Mouse (Mus musculus) liver, postnatal 0 days (tissue): ENCODE results near the gene Uap1l1. TPM values are rescaled to one million over a fixed set of nuclear protein-coding genes. Genes with fewer than 3 reads are reported as not detected.
"Not testable (repeated sequence)": the region's sequence is repeated elsewhere in the genome, so short reads cannot be mapped to it uniquely, and the experiment has no call there.

Experiments
- ATAC-seq: fragments of 200-750 bp; cut with Nextera tagmentation; 2 replicates; pipeline ENCODE4 v1.8.0; 2017; ENCODE audit warnings: mild to moderate bottlenecking, moderate library complexity
- DNase-seq: peaks from one replicate; pipeline ENCODE4 v3.0.0-alpha.2; 2016
- H3K27ac ChIP-seq: fragments of 300-500 bp; sonication (generic); 2 replicates; pipeline ENCODE4 v1.5.1; 2014; ENCODE audit warnings: antibody characterized with exemption, moderate library complexity, mild to moderate bottlenecking, low read depth
- H3K27me3 ChIP-seq: fragments of 300-500 bp; sonication (generic); 2 replicates; pipeline ENCODE4 v1.6.1; 2014; ENCODE audit warnings: low read length, control low read depth, mixed read lengths; ENCODE audit not compliant: insufficient read depth
- H3K36me3 ChIP-seq: fragments of 300-500 bp; sonication (generic); replicated peaks from 2 replicates; pipeline ENCODE4 v1.6.1; 2014; ENCODE audit warnings: mild to moderate bottlenecking, control low read depth, low read length, moderate library complexity, mixed read lengths; ENCODE audit not compliant: insufficient read depth
- H3K4me1 ChIP-seq: fragments of 300-500 bp; sonication (generic); 2 replicates; pipeline ENCODE4 v1.6.1; 2014; ENCODE audit warnings: antibody characterized with exemption, mild to moderate bottlenecking, control low read depth; ENCODE audit not compliant: insufficient read depth
- H3K4me2 ChIP-seq: fragments of 300-500 bp; sonication (generic); 2 replicates; pipeline ENCODE4 v1.6.1; 2014; ENCODE audit warnings: low read depth, mild to moderate bottlenecking, low read length, moderate library complexity, mixed read lengths
- H3K4me3 ChIP-seq: fragments of 300-500 bp; sonication (generic); 2 replicates; pipeline ENCODE4 v1.5.1; 2014; ENCODE audit warnings: low read depth, low read length
- H3K9ac ChIP-seq: fragments of 300-500 bp; sonication (generic); replicated peaks from 2 replicates; pipeline ENCODE4 v1.6.1; 2014; ENCODE audit warnings: mild to moderate bottlenecking, moderate library complexity
- H3K9me3 ChIP-seq: fragments of 300-500 bp; sonication (generic); 2 replicates; pipeline ENCODE4 v1.6.1; 2016; ENCODE audit warnings: mild to moderate bottlenecking, control low read depth, low read length, mixed read lengths
- CTCF ChIP-seq: sonication (generic); IDR thresholded peaks from 2 replicates; pipeline ENCODE4 v1.5.1; 2016; ENCODE audit warnings: antibody characterized with exemption, low read depth
- EP300 ChIP-seq: IDR thresholded peaks from 2 replicates; pipeline ENCODE4 v1.6.1; 2016; ENCODE audit warnings: antibody characterized with exemption, low read depth, mild to moderate bottlenecking
- WGBS: fragments of 180-500 bp; shearing (Covaris S2); extraction: QIAGEN DNeasy Blood & Tissue Kit; methylation state at CpG from one replicate; pipeline ENCODE4 v1.1.7; 2014; ENCODE audit not compliant: insufficient replicate concordance; 5-methylcytosine and 5-hydroxymethylcytosine counted together
- polyA plus RNA-seq: library from polyadenylated mRNA; unstranded; fragments of >200 nt; fragmentation: Nextera tagmentation; extraction: Ambion mirVana; gene quantifications from 2 replicates; pipeline ENCODE4 v1.2.1, GENCODE M21; 2015

Uap1l1 gene
- polyA plus RNA-seq, result 18.7 and 19.4 TPM in 2 replicates

DNA sequence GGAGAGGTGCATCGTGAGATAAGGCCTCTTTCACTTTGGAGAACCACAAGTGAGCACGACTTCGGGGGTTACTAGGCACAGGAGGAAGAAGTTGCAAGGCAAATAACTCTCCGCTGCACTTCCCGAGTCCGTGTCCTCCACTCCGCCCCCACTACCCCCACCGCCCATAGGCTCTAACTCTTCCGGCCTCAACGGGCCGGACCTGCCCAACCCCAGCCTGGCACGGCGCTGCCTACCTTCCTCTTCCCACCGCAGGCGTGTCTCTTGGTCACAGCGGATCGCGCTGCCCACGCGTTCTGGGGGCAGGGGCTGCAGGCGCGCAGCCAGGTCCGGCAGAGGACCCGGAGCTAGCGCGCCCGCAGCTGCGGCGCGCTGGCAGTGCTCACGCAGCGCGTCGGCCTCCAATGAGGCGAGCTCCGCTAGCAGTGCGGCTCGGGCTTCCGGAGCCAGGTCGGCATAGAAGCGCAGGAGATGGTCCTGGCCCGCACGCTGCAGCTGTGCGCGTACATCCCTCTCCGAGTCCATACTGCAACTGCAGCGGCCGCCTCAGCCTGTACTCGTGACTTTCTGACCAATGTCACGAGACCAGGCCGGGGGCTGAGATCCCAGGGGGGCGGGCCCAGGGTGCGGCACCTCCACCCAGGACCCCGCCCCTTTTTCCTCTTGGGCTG, at the start of gene Uap1l1:
TSS of gene Uap1l1 (minus strand) at position 592 of the 671 bp plus-strand sequence.
- 2% methylated on average over 35 of the region's 54 CpGs for WGBS
- Histone ChIP-seq H3K4me1 (peaks cover 21% of the 10 kb centered on the region), H3K4me2 (peak within 1 kb of the TSS; percentile 93), H3K9me3 (no peaks in the 10 kb centered on the region), H3K36me3 (peaks cover 10% of the 10 kb centered on the region; the same call in 1 of the 2 replicates), H3K4me3 (peak within 1 kb of the TSS; percentile 72), H3K9ac (peak within 1 kb of the TSS; percentile 76), H3K27ac (peak within 1 kb of the TSS; percentile 68), H3K27me3 (0 out of 2 replicates have a peak, but pooled peaks cover 5% of the 10 kb centered on the region)
- DNase-seq (peak; percentile 82), ATAC-seq (peak; percentile 75)
- TF ChIP-seq EP300, result no peak
- TF ChIP-seq CTCF, result 0 out of 2 replicates have a peak, but pooled peaks have one; percentile 1

- H3K4me1 ChIP-seq, DNase-seq, H3K27ac ChIP-seq: not testable (repeated sequence)
These were observed 48.0 kb upstream of the Uap1l1 start for GRCm38 (mm10) chr2:25413436-25413835.

GRCm38 (mm10) chr2:25408908-25409307, 43.4 kb upstream of the Uap1l1 start:
- no peaks in the 10 kb centered on the region for H3K9me3 ChIP-seq
- ATAC-seq, result no peak
- H3K27me3 ChIP-seq, result peaks cover 8% of the 10 kb centered on the region
- H3K27ac ChIP-seq, result no peak overlapping the region
- no peak overlapping the region for H3K4me3 ChIP-seq
- WGBS, result 75% methylated on average over 10 of the region's 10 CpGs
- no peak overlapping the region for H3K4me2 ChIP-seq
- TF ChIP-seq EP300 (no peak), CTCF (no peak)
- no peak overlapping the region for H3K9ac ChIP-seq
- H3K4me1 ChIP-seq, result no peaks in the 10 kb centered on the region
- no peak for DNase-seq
- H3K36me3 ChIP-seq, result no peaks in the 10 kb centered on the region

More at GRCm38 (mm10) chr2:25413436-25413835, 48.0 kb upstream of the Uap1l1 start:
- H3K4me2 ChIP-seq, H3K27me3 ChIP-seq, ATAC-seq, H3K36me3 ChIP-seq, H3K9ac ChIP-seq, H3K9me3 ChIP-seq, H3K4me3 ChIP-seq: not testable (repeated sequence)
- TF ChIP-seq CTCF, result peak; percentile 28; the same call in 1 of the 2 replicates

DNA sequence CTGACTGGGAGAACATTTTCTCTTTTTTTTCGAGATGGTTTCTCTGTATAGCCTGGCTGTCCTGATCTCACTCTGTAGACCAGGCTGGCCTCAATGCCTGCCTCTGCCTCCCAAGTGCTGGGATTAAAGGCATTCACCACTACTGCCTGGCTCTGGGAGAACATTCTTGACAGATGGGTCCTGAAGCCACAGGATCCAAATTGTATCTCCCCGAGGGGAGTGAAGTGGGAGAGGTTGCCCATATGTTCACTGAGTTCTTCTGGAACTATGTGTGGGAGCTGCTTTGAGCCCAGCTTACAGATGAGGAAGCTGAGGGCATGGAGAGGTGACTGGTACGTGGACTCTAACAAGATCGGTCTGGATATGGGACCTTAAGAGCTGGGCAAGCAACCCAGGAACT, 38.5 kb upstream of the Uap1l1 start:
- no peak overlapping the region for H3K4me2 ChIP-seq
- no peak overlapping the region for H3K4me3 ChIP-seq
- H3K9ac ChIP-seq, result no peak overlapping the region
- H3K9me3 ChIP-seq, result no peaks in the 10 kb centered on the region
- no peaks in the 10 kb centered on the region for H3K36me3 ChIP-seq
- H3K4me1 ChIP-seq, result peaks cover 7% of the 10 kb centered on the region; the same call in 1 of the 2 replicates
- DNase-seq, result no peak
- no peak overlapping the region for H3K27ac ChIP-seq
- ATAC-seq, result no peak
- H3K27me3 ChIP-seq, result peaks cover 49% of the 10 kb centered on the region
- 67% methylated on average over 4 of the region's 4 CpGs for WGBS
- TF ChIP-seq CTCF (no peak), EP300 (no peak)

GRCm38 (mm10) chr2:25402972-25403601, 37.6 kb upstream of the Uap1l1 start:
- peak; percentile 41 for ATAC-seq
- Histone ChIP-seq H3K27ac (peak overlapping the region; percentile 16; the same call in 1 of the 2 replicates), H3K9me3 (no peaks in the 10 kb centered on the region), H3K4me1 (peaks cover 7% of the 10 kb centered on the region; the same call in 1 of the 2 replicates), H3K9ac (0 out of 2 replicates have a peak overlapping the region, but pooled peaks have one; percentile 38), H3K36me3 (no peaks in the 10 kb centered on the region), H3K27me3 (peaks cover 57% of the 10 kb centered on the region), H3K4me2 (peak overlapping the region; percentile 74), H3K4me3 (peak overlapping the region; percentile 47)
- TF ChIP-seq CTCF (no peak), EP300 (no peak)
- 4% methylated on average over 50 of the region's 54 CpGs for WGBS
- no peak for DNase-seq

DNA sequence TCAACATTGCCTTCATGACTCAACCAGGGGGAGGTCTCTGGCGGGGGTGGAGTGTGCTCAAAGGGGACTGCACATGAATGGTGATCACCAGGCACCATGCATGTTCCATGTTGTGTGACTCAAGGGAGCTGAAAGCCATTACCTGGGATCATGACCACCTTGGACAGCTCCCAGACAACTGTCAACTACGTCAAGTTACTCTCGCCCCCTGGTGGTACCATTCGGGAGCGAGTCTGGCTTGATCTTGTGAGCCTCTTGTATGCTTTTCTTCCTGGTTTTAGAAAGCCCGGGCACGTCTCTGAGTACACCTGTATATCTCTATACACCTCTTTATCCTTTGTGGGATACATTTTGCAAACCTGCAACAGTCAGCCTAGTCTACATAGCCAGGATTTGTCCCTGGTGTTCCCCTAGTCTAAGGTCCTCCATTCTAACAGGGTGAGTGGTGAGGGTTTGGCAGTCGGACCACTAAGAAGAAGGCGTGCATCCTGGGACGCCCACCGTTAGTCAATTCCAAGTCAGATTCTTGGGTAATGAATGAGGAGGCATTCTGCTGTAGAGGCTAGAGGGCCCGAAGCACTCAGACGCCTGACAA, 37.0 kb upstream of the Uap1l1 start:
- no peaks in the 10 kb centered on the region for H3K9me3 ChIP-seq
- H3K9ac ChIP-seq, result no peak overlapping the region
- peak; percentile 53 for ATAC-seq
- peak overlapping the region; percentile 74 for H3K4me2 ChIP-seq
- TF ChIP-seq EP300 (no peak), CTCF (peak; percentile 87)
- peak; percentile 88 for DNase-seq
- no peak overlapping the region for H3K27ac ChIP-seq
- H3K27me3 ChIP-seq, result peaks cover 61% of the 10 kb centered on the region
- 2% methylated on average over 13 of the region's 13 CpGs for WGBS
- H3K36me3 ChIP-seq, result no peaks in the 10 kb centered on the region
- H3K4me3 ChIP-seq, result peak overlapping the region; percentile 47
- H3K4me1 ChIP-seq, result peaks cover 7% of the 10 kb centered on the region; the same call in 1 of the 2 replicates
